15 mouse cellular contexts compared by ENCODE assay signal in genomic region chrX:103329386-103329785, GRCm38 (mm10). TPM values are rescaled to one million over a fixed set of nuclear protein-coding genes. Genes with fewer than 3 reads are reported as not detected.
DNase-seq lines count a peak whose midpoint lies in the region.
"Had no signal": no experiment of that assay in that cellular context is flagged by ENCODE, and none has a peak within 500 bp of the region (broad histone marks: within the 10 kb centered on the region; RNA-seq: fewer than 3 reads in every experiment).

No protein-coding gene starts in this region.

- intact Hi-C loops in left cerebral cortex, postnatal 4 days (cut with DNase I): no loop called here

- peak; percentile 4 for DNase-seq in left cerebral cortex, postnatal 4 days
- DNase-seq in left cerebral cortex, adult 9 months (ENCODE audit: low spot score in 2 of 2): no peak
- peak; percentile 15 for DNase-seq in cerebellum, adult 9-10 months
- peak; percentile 57 to 58 for DNase-seq in cerebellum, postnatal 14 days
- DNase-seq in embryo, embryonic 10.5 days (ENCODE audit: low spot score): no peak
- DNase-seq in kidney, postnatal 14 days: no peak
- DNase-seq: adrenal gland, adult 2 months; adrenal gland, postnatal 25 days; gastrocnemius, postnatal 10 days; heart, adult 18-20 months; heart, postnatal 14 days; kidney, adult 18-20 months had no signal

RNA-seq across cellular contexts. Expression of gene Cdx4, which starts 8.2 kb away (rescaled TPM):
- not detected for total RNA-seq in left cerebral cortex, postnatal 4 days (2021)
- total RNA-seq: adrenal gland, adult 2 months; adrenal gland, postnatal 25 days; common myeloid progenitor, adult 5-6 weeks; gastrocnemius, postnatal 10 days; gastrocnemius, postnatal 4 days; heart, adult 18-20 months; heart, postnatal 14 days; hematopoietic stem cell, adult 5-6 weeks had no signal

RNA-seq across cellular contexts. Expression of gene Chic1, which starts 26.9 kb away (rescaled TPM):
- total RNA-seq in left cerebral cortex, postnatal 4 days (2021): 1 to 10 TPM; 7.5 to 9.2 TPM

Comparison
In these comparisons a context has a peak if more than half of its experiments do, and no peak if none do; other contexts are left out.
1. DNase-seq: peak in left cerebral cortex, postnatal 4 days (single experiment), cerebellum, adult 9-10 months (single experiment) and cerebellum, postnatal 14 days (2 of 2); none in left cerebral cortex, adult 9 months (0 of 2), embryo, embryonic 10.5 days (single experiment) and kidney, postnatal 14 days (single experiment).